Mouse (Mus musculus): ENCODE measurements around the gene Fam219b.

DNA sequence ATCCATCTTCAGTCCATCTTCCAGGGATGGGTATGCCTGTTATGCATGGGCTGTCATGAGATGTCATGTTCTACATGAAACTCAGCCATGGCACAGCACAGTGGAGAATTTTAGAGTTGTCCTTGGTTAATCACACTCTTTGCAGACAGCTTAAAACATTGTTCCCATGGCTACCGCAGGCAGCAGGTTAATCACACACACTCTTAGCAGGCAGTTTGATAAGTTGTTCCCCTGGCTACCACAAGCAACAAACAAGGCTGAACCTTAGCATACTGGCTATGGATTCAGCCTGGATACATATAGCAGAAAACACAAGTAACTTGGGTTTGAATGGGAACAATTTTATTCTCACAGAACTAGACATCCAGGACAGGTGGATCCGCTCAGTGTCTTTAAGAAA is 43.8 kb upstream of the Fam219b start:
- TF ChIP-seq CTCF (IDR thresholded peaks at IDR 0.05; ENCODE audit: low read depth, low read length), result no peak
- TF ChIP-seq POLR2AphosphoS5 (IDR thresholded peaks at IDR 0.05; ENCODE audit: insufficient replicate concordance, low read depth, low read length), result no peak
